Mouse (Mus musculus) adrenal gland, adult (tissue): Measurements from ENCODE around the gene C87436.

Source experiments
- DNase-seq, 2 experiments: peaks; one replicate each; pipeline ENCODE4 v3.0.0; 2022 to 2023; ENCODE audit warnings: low spot score in 1 of 2; ENCODE audit not compliant: inconsistent age in 2 of 2

Gene C87436

GRCm38 (mm10) chr6:86420491-86420890, 17.7 kb upstream of the C87436 start:
- DNase-seq: no peak

DNA sequence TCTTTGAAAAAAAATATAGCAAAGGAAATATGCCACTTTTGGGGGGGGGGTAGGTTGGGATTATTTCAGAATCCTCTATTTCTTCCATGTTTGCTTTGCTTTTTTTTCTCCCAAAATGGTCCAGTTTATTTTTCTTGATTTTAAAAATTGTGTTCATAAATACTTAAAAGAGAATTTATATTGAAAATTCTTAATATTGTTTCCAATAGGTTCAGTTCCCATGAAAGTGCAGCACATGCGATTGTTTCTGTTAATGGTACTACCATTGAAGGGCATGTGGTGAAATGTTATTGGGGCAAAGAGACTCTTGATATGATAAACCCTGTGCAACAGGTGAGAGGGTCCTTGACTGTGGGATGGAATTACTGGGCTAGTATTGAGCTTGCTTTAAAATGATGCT, 11.8 kb upstream of the C87436 start, which contains the start of gene Gm44790:
Gene Gm44790 (plus strand): TSS at position 301 of the 400 bp plus-strand sequence.
- DNase-seq: no peak

GRCm38 (mm10) chr6:86431531-86431930, 6.6 kb upstream of the C87436 start:
- no peak for DNase-seq

GRCm38 (mm10) chr6:86433696-86434095, 4.5 kb upstream of the C87436 start:
- no peak for DNase-seq

DNA sequence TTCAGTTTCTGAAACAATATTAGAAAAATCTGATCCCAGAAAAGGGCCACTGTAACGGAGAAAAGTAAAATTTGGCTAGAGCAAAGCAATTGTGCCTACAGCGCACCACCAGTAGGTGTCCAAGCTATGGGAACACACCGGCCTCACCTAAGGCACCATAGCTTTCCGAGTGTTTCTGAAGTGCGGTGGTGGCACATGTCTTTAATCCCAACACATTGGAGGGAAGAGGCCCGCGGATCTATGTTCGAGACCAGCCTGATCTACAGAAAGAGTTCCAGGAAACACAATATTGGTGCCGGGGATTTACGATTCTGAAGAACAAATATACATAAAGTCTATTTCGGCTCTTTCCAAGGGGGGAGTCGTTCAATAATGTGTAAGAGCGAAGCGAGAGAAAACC, 463 bp upstream of the C87436 start:
- DNase-seq: peak in 1 of 2 experiments; percentile 68

DNA sequence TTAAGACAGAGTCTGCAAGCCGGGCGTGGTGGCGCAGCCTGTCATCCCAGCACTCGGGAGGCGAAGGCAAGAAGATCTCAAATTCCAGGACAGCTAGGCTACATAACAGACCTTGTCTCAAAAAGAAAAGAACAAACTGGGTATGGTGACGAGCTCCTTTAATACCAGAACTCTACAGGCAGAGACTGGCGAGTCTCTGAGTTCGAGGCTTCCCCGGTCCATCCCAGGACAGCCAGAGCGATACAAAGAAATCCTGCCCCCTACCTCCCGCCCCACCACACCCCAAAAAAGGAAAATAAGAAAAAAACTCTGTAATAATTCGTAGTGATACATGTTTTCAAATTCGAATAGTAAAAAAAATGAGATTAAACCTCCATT, 934 bp downstream of the C87436 start:
- no peak for DNase-seq

GRCm38 (mm10) chr6:86439531-86439930, 1.4 kb downstream of the C87436 start:
- no peak for DNase-seq

DNA sequence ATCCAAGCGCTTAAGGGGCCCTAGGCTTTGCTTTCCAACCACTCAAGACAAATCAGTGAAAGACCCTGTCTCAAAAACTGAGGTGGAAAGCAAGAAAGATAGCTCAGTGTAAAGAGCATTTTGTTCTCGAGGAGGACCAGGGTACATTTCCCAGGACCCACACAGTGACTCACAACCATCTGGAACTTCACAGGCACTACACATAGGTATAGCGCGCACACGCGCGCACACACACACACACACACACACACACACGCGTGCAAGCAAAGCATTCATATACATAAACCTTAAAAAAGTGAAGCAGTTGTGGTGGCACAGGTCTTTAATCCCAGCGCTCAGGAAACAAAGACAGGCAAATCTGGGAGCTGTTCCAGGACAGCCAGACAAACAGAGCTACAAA, 3.4 kb downstream of the C87436 start:
- no peak for DNase-seq

DNA sequence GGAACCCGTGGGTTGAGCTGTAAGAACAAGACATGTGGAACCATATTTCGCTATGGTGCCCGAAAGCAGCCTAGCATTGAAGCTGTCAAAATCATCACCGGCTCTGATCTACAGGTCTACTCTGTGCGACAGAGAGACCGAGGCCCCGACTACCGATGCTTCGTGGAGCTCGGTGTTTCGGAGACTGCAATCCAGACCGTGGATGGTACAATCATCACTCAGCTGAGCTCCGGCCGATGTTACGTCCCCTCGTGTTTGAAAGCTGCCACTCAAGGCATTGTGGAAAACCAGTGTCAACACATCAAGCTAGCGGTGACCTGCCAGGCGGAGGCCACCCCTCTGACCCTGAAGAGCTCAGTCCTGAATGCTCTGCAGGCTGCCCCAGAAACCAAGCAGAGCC, 7.4 kb downstream of the C87436 start:
- no peak for DNase-seq

DNA sequence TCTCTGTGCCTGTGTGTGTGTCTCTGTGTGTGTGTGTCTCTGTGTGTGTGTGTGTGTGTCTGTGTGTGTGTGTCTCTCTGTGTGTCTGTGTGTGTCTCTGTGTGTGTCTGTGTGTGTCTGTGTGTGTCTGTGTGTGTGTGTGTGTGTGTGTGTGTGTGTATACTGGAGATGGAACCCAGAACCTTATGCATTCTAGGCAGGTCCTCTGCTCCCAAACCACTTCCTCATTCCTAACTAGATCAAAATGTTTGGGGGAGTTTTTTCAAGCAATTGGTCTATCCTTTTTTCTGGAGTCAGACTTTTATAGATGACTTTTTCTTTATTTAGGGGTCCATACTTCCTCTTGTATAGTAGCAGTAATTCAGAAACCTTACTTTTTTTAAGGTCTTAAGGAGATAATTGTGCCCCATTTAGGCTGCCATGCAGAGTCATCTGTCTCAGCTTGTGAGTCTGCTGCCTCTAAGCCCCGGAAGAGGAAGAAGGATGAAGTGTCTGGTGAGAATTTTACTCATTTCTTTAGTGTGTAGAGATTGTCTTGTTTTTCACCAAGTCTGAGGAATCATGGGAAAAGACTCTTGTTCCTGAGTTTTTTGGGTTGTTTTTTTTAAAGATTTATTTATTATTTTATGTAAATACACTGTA, 8.9 kb downstream of the C87436 start:
- no peak for DNase-seq

DNA sequence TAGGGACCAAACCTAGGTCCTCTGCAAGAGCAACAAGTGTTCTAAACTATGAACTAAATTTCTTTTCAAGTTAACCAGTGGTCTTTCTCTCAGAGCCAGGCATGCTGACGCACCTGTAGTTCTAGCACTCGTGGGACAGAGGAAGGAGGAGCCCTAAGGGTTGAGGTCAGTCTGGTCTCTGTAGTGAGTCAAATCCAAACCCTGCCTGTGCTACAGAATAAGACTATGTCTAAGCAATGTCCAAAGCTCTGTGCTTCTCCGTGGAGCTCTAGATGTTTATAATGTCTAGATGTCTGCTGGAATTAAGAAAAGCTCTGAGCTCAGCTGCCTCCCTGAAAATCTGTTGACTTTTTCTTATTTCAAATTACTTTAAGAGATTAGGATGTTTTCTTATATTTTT, 18.6 kb downstream of the C87436 start:
- DNase-seq: no peak

DNA sequence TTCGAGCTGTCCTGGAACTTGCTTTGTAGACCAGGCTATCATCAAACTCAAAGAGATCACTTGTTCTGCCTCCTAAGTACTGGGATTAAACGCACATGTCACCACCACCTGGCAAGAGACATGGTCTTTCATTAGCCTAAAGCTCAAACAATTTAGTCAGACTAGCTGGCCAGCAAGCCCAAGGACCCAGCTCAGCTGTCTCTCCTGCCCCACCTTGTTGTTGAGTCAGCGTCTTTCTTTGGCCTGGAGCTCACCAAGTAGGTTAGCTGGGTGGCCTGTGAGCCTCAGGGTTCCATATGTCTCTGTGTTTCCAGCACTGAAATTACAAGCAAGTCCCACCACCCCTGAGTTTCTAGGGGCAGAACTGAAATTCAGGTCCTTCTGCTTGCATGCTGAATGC, 24.9 kb downstream of the C87436 start:
- no peak for DNase-seq

GRCm38 (mm10) chr6:86471317-86471716, 33.1 kb downstream of the C87436 start:
- DNase-seq: no peak

DNA sequence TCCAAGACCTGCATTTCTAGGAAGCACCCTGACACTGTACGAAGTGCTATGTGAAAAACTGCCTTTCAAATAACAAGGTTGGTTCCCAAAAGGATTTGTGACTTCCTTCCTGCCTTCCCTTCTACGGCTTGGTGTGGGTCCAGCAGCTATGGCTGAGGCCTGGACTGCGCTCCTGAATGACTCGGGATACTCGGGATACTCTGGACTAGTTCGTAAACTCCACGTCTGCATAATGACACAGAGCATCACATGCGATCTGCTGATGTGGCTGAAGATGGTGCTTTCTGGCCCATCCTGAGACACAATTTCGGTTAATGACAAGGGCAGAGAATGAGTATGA, 33.6 kb downstream of the C87436 start:
- no peak for DNase-seq

GRCm38 (mm10) chr6:86472100-86472955, 34.2 kb downstream of the C87436 start:
- peak; percentile 100 for DNase-seq

GRCm38 (mm10) chr6:86473077-86473476, 34.9 kb downstream of the C87436 start:
- peak; percentile 52 to 83 for DNase-seq

- DNase-seq: peak; percentile 19 to 54
These were observed 35.9 kb downstream of the C87436 start for GRCm38 (mm10) chr6:86474072-86474471.

DNA sequence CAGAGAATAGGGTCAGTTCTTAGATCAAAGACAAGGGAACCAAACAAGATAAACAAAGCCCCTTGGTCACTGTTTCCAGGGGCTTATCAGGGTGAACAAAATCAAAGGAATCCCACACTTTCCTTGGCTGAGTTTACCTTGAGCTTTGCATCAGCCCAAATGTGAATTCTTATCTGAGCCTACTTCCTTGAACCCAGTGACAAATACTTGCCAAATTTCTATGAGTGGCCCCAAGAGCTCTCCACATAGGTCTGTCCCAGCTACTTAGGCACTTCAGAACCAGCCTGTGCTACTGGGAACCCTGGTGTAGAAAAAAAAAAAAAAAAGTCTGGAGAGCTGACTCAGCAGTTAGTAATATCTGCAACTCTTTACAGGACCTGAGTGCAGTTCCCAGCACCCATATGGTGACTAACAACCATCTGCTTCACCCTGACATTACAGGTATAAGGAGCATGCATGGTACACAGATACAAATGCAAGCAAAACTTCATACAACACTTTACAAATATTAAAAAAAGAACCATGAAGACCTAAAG, 36.5 kb downstream of the C87436 start:
- no peak for DNase-seq

DNA sequence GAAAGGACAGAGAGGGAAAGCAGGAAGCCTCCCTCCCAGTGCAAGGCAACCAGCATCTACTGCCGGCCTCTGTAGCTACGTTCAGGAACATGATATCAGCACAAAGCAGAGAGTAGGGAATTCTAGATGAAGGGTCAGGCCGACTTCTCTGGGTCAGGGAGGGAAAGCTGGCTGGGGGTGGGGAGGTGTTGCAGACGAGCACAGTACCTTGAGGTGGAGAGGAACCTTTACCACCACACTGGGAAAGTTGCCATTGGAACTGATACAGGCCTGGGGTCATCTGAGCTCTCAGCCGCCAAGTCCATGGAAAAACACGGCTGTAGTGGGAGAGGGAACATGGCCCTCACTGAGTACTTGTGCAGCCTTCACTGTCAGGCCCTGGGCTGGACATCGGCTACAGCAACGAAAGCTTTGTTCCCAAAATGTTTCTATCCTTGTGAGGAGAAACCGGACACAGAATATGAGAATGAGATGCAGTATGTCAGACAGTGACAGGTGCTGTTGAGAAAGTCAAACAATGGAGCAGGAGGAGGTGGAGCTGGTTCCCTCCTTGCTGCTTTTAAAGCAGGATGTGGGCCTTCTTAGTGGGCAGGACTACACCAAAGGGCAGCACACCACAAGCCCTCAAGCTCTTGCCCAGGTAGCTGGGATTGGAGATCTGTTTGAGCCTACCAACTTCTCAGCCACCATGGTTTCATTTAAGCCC, 37.4 kb downstream of the C87436 start:
- DNase-seq: peak; percentile 32 to 53

DNA sequence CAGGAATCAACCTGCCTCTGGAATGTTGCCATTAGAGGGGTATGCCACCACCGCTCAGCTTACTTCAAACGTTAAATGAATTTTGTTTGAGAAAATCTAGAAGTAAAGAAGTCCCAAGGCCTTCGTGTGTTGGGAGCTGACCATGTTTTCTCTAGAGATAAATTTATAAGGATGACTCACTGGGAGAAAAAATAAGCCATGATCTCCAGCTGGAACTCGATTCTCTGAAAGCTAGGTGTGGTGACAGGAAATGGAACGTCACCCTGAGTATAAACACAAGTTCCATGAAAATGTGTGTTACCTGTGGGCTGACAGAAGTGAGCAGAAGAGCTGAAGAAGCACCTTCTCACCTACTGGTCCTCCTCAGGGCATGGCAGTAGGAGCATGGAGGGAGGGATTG, 38.8 kb downstream of the C87436 start:
- DNase-seq: peak; percentile 14 to 74

DNA sequence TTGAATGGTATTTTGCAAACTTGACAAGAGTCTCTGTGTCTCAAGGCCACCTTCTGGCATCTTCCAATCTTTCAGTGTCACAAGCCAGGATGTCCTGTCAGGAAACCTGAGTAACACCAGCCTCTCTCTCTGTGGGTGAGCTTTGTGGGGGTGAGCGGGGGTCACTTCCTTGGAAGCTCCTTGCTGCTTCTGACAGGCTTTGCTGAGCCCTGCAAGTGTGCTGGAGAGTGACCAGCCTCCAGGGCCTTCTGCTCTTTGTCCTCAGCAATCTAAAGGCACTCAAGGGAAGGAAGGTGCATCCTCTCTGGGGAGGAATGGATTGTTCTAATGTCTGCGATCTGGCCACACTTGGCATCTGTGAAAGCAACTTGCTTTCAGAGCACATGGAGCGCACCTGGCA, 41.1 kb downstream of the C87436 start:
- DNase-seq: peak; percentile 51 to 80

DNA sequence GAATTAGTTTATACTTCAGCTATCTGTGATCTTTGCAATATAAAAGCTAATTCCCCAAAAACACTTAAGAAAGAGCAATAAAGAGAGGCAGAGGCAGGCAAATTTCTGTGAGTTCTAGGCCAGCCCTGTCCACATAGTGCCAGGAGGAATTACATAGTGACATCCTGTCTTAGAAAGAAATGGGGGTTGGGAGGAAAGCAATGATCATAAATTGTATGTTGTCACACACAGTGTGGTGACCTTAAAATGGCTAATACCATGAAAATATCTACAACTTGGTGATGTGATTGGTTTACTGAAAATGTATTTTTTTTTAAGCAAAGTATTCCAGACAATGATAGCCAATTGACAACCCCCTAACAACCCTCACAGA, 41.6 kb downstream of the C87436 start:
- no peak for DNase-seq
